Mouse (Mus musculus): Measurements from ENCODE around the gene Gm10277.

DNA sequence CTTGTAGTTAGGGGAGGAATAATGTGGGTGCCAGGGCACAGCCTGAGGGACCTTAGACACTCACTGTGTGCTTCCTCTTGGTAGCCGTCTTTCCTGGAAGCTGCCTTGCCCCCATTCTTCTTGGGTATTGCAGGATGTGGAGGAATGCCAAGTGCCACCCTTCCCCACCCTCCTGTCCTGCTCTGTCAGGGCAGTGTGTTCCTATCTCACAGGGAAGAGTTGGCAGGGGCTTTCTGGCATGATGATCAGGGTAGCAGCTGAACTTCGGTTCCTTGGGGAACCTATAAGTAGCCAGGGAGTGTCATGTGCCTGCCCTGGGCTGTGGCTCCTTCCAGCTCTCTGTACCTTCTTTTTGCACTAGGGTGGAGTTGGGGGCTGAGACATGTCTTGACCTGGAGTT lies 26.4 kb upstream of the Gm10277 start:
- TF ChIP-seq POLR2A (IDR thresholded peaks at IDR 0.05; ENCODE audit: low read depth, low read length) (no peak), CTCF (IDR thresholded peaks at IDR 0.05; ENCODE audit: extremely low read depth, insufficient read length, insufficient replicate concordance, low read depth, low read length) (no peak)
